Mouse (Mus musculus) urinary bladder, postnatal 25 days (tissue): ENCODE measurements around the gene Tcp10b.
"Not testable (repeated sequence)": the region's sequence is repeated elsewhere in the genome, so short reads cannot be mapped to it uniquely, and the experiment has no call there.

Experiments
- DNase-seq: peaks from one replicate; pipeline ENCODE4 v3.0.0; 2022; ENCODE audit warnings: low spot score

Gene Tcp10b

GRCm38 (mm10) chr17:13060804-13061203 lies at the start of gene Tcp10b:
TSS of gene Tcp10b (plus strand) at chr17:13061104.
- not testable (repeated sequence) for DNase-seq

- DNase-seq: no peak
Measured at GRCm38 (mm10) chr17:13013316-13013715, 47.6 kb upstream of the Tcp10b start.

GRCm38 (mm10) chr17:13036627-13037192 lies 24.2 kb upstream of the Tcp10b start:
- DNase-seq: not testable (repeated sequence)

GRCm38 (mm10) chr17:13043846-13044673 lies 16.8 kb upstream of the Tcp10b start:
- not testable (repeated sequence) for DNase-seq

- DNase-seq: not testable (repeated sequence)
Measured at GRCm38 (mm10) chr17:13052124-13052813, 8.6 kb upstream of the Tcp10b start, which contains the start of gene Gpr31b. TSS of gene Gpr31b (minus strand) at chr17:13052296.

GRCm38 (mm10) chr17:13062882-13063281 lies 2.0 kb downstream of the Tcp10b start:
- DNase-seq: not testable (repeated sequence)

- DNase-seq: not testable (repeated sequence)
Measured at GRCm38 (mm10) chr17:13067864-13068385, 7.0 kb downstream of the Tcp10b start.

- not testable (repeated sequence) for DNase-seq
Measured at GRCm38 (mm10) chr17:13069227-13069626, 8.3 kb downstream of the Tcp10b start.

GRCm38 (mm10) chr17:13091510-13091909 lies 30.6 kb downstream of the Tcp10b start:
- DNase-seq: not testable (repeated sequence)

- DNase-seq: not testable (repeated sequence)
Measured at GRCm38 (mm10) chr17:13092100-13092764, 31.3 kb downstream of the Tcp10b start.

- DNase-seq: not testable (repeated sequence)
Measured at GRCm38 (mm10) chr17:13092960-13093359, 32.1 kb downstream of the Tcp10b start.

- not testable (repeated sequence) for DNase-seq
Measured at GRCm38 (mm10) chr17:13106563-13106962, 45.7 kb downstream of the Tcp10b start.

- DNase-seq: not testable (repeated sequence)
Measured at GRCm38 (mm10) chr17:13112504-13113291, 51.8 kb downstream of the Tcp10b start.

- not testable (repeated sequence) for DNase-seq
Measured at GRCm38 (mm10) chr17:13123308-13124038, 62.6 kb downstream of the Tcp10b start.

- not testable (repeated sequence) for DNase-seq
Measured at GRCm38 (mm10) chr17:13124241-13124640, 63.3 kb downstream of the Tcp10b start.

GRCm38 (mm10) chr17:13129324-13129723 lies 68.4 kb downstream of the Tcp10b start:
- not testable (repeated sequence) for DNase-seq

- DNase-seq: not testable (repeated sequence)
Measured at GRCm38 (mm10) chr17:13129737-13130465, 69.0 kb downstream of the Tcp10b start.

GRCm38 (mm10) chr17:13131710-13132109 lies 70.8 kb downstream of the Tcp10b start, which contains the start of gene Unc93a:
TSS of gene Unc93a (minus strand) at chr17:13131810.
- not testable (repeated sequence) for DNase-seq
